Mouse (Mus musculus) MEL (cell line): ENCODE results near the gene Alox15. TPM values are rescaled to one million over a fixed set of nuclear protein-coding genes. Genes with fewer than 3 reads are reported as not detected.

Experiments used
- DNase-seq: peaks from one replicate; pipeline ENCODE4 v3.0.0; 2011; ENCODE audit warnings: low read depth, low spot score
- H3K27ac ChIP-seq: 2 replicates; pipeline ENCODE4 v1.5.1; 2012; ENCODE audit warnings: low read depth, mild to moderate bottlenecking, control low read depth, low read length, moderate library complexity; ENCODE audit not compliant: control insufficient read depth
- H3K27me3 ChIP-seq, 2 experiments: fragments of 150-350 bp in 1 of 2; sonication (generic) in 1 of 2; 2 replicates each; pipeline ENCODE4 v1.6.1; 2012; ENCODE audit warnings: low read length in 2 of 2, mild to moderate bottlenecking in 2 of 2, improper control_type of control experiment in 1 of 2, moderate library complexity in 1 of 2; ENCODE audit not compliant: insufficient read depth in 2 of 2, control insufficient read depth in 1 of 2
- H3K36me3 ChIP-seq, 2 experiments: 2 replicates each; pipeline ENCODE4 v1.6.1; 2012 to 2014; ENCODE audit warnings: low read length in 2 of 2, improper control_type of control experiment in 1 of 2, inconsistent platforms in 1 of 2, mild to moderate bottlenecking in 1 of 2; ENCODE audit not compliant: insufficient read depth in 2 of 2, control insufficient read depth in 1 of 2
- H3K4me1 ChIP-seq, 2 experiments: fragments of 150-350 bp in 1 of 2; sonication (generic) in 1 of 2; 2 replicates each; pipeline ENCODE4 v1.6.1; 2012; ENCODE audit warnings: low read length in 2 of 2, improper control_type of control experiment in 1 of 2, mild to moderate bottlenecking in 1 of 2; ENCODE audit not compliant: insufficient read depth in 2 of 2, control insufficient read depth in 1 of 2
- H3K4me3 ChIP-seq, 2 experiments: fragments of 150-350 bp in 1 of 2; sonication (generic) in 1 of 2; 2 replicates each; pipeline ENCODE4 v1.5.1; 2012; ENCODE audit warnings: low read depth in 2 of 2, low read length in 2 of 2, mild to moderate bottlenecking in 2 of 2, moderate library complexity in 2 of 2, control low read depth in 1 of 2, improper control_type of control experiment in 1 of 2; ENCODE audit not compliant: control insufficient read depth in 1 of 2, insufficient read depth in 1 of 2
- H3K79me2 ChIP-seq: 2 replicates; pipeline ENCODE4 v1.6.1; 2012; ENCODE audit warnings: mild to moderate bottlenecking, low read length, moderate library complexity; ENCODE audit not compliant: control insufficient read depth, poor library complexity, insufficient read depth
- H3K9ac ChIP-seq: 2 replicates; pipeline ENCODE4 v1.6.1; 2012; ENCODE audit warnings: low read depth, mild to moderate bottlenecking, control low read depth, low read length, moderate library complexity; ENCODE audit not compliant: control insufficient read depth, poor library complexity, severe bottlenecking
- H3K9me3 ChIP-seq: fragments of 150-350 bp; sonication (generic); replicated peaks from 2 replicates; pipeline ENCODE4 v1.6.1; 2012; ENCODE audit warnings: mild to moderate bottlenecking, low read length, improper control_type of control experiment, moderate library complexity; ENCODE audit not compliant: insufficient read depth
- CHD1 ChIP-seq: IDR thresholded peaks from 2 replicates; pipeline ENCODE4 v1.6.1; 2012; ENCODE audit warnings: low read depth, mild to moderate bottlenecking, inconsistent platforms, low read length, improper control_type of control experiment
- CTCF ChIP-seq, 3 experiments: IDR thresholded peaks in 2 of 3; conservative IDR thresholded peaks in 1 of 3; 2 replicates each; pipeline ENCODE4 v1.5.1; 2011 to 2012; ENCODE audit warnings: low read length in 3 of 3, low read depth in 2 of 3, mild to moderate bottlenecking in 2 of 3, improper control_type of control experiment in 1 of 3, inconsistent platforms in 1 of 3, mixed read lengths in 1 of 3, moderate library complexity in 1 of 3; ENCODE audit not compliant: control insufficient read depth in 1 of 3, insufficient read depth in 1 of 3, poor library complexity in 1 of 3, severe bottlenecking in 1 of 3
- ELF1 ChIP-seq: IDR thresholded peaks from 2 replicates; pipeline ENCODE4 v1.6.1; 2014; ENCODE audit warnings: low read depth, mild to moderate bottlenecking, inconsistent platforms, low read length, improper control_type of control experiment, moderate library complexity
- EP300 ChIP-seq, 2 experiments: IDR thresholded peaks; 2 replicates each; pipeline ENCODE4 v1.6.1; 2011; ENCODE audit warnings: improper control_type of control experiment in 2 of 2, low read length in 2 of 2, low read depth in 1 of 2, mild to moderate bottlenecking in 1 of 2
- ETS1 ChIP-seq: IDR thresholded peaks from 2 replicates; pipeline ENCODE4 v1.6.1; 2012; ENCODE audit warnings: low read depth, mild to moderate bottlenecking, inconsistent platforms, low read length, improper control_type of control experiment, moderate library complexity
- GATA1 ChIP-seq: IDR thresholded peaks from 2 replicates; pipeline ENCODE4 v1.6.1; 2011; ENCODE audit warnings: low read depth, low read length, improper control_type of control experiment
- HCFC1 ChIP-seq: IDR thresholded peaks from 2 replicates; pipeline ENCODE4 v1.6.1; 2012; ENCODE audit warnings: low read depth, mild to moderate bottlenecking, inconsistent platforms, low read length, improper control_type of control experiment, moderate library complexity
- JUND ChIP-seq: IDR thresholded peaks from 2 replicates; pipeline ENCODE4 v1.6.1; 2011; ENCODE audit warnings: low read depth, mild to moderate bottlenecking, improper control_type of control experiment, low read length
- KAT2A ChIP-seq: conservative IDR thresholded peaks from 2 replicates; pipeline ENCODE4 v1.6.1; 2012; ENCODE audit warnings: low read depth, low read length, improper control_type of control experiment, inconsistent platforms
- MAFK ChIP-seq: IDR thresholded peaks from 2 replicates; pipeline ENCODE4 v1.6.1; 2011; ENCODE audit warnings: low read depth, mild to moderate bottlenecking, low read length, improper control_type of control experiment, borderline replicate concordance
- MAX ChIP-seq: IDR thresholded peaks from 2 replicates; pipeline ENCODE4 v1.6.1; 2011; ENCODE audit warnings: low read length, improper control_type of control experiment
- MAZ ChIP-seq: IDR thresholded peaks from 2 replicates; pipeline ENCODE4 v1.6.1; 2012; ENCODE audit warnings: low read depth, mild to moderate bottlenecking, inconsistent platforms, low read length, improper control_type of control experiment
- MEF2A ChIP-seq: IDR thresholded peaks from 2 replicates; pipeline ENCODE4 v1.6.1; 2014; ENCODE audit warnings: low read depth, mild to moderate bottlenecking, inconsistent platforms, low read length, improper control_type of control experiment; ENCODE audit not compliant: poor library complexity, insufficient replicate concordance, severe bottlenecking; ENCODE audit errors: extremely low read depth
- MXI1 ChIP-seq: IDR thresholded peaks from 2 replicates; pipeline ENCODE4 v1.6.1; 2011; ENCODE audit warnings: mild to moderate bottlenecking, low read depth, low read length, improper control_type of control experiment
- NRF1 ChIP-seq: IDR thresholded peaks from 2 replicates; pipeline ENCODE4 v1.6.1; 2014; ENCODE audit warnings: low read depth, mild to moderate bottlenecking, inconsistent platforms, low read length, improper control_type of control experiment, moderate library complexity; ENCODE audit not compliant: poor library complexity, insufficient read depth, severe bottlenecking
- POLR2A ChIP-seq, 2 experiments: IDR thresholded peaks; 2 replicates each; pipeline ENCODE4 v1.6.1; 2011 to 2012; ENCODE audit warnings: low read length in 2 of 2, mild to moderate bottlenecking in 2 of 2, control low read depth in 1 of 2, improper control_type of control experiment in 1 of 2, low read depth in 1 of 2, moderate library complexity in 1 of 2; ENCODE audit not compliant: control insufficient read depth in 1 of 2, insufficient read depth in 1 of 2, poor library complexity in 1 of 2
- POLR2AphosphoS2 ChIP-seq: IDR thresholded peaks from 2 replicates; pipeline ENCODE4 v1.6.1; 2011; ENCODE audit warnings: low read length, improper control_type of control experiment
- POLR2AphosphoS5 ChIP-seq: IDR thresholded peaks from 2 replicates; pipeline ENCODE4 v1.6.1; 2012; ENCODE audit warnings: low read depth, borderline replicate concordance, mild to moderate bottlenecking, inconsistent platforms, low read length, moderate library complexity, mixed read lengths
- RAD21 ChIP-seq: IDR thresholded peaks from 2 replicates; pipeline ENCODE4 v1.6.1; 2011; ENCODE audit warnings: mild to moderate bottlenecking, low read depth, low read length, improper control_type of control experiment
- SMC3 ChIP-seq: IDR thresholded peaks from 2 replicates; pipeline ENCODE4 v1.6.1; 2011; ENCODE audit warnings: low read depth, low read length, improper control_type of control experiment
- USF1 ChIP-seq: IDR thresholded peaks from 2 replicates; pipeline ENCODE4 v1.6.1; 2014; ENCODE audit warnings: low read depth, mild to moderate bottlenecking, inconsistent platforms, low read length, improper control_type of control experiment, moderate library complexity
- ZC3H11A ChIP-seq: IDR thresholded peaks from 2 replicates; pipeline ENCODE4 v1.6.1; 2012; ENCODE audit warnings: low read depth, mild to moderate bottlenecking, inconsistent platforms, low read length, improper control_type of control experiment
- ZKSCAN1 ChIP-seq: IDR thresholded peaks from 2 replicates; pipeline ENCODE4 v1.6.1; 2012; ENCODE audit warnings: low read depth, mild to moderate bottlenecking, inconsistent platforms, low read length, improper control_type of control experiment, moderate library complexity
- ZMIZ1 ChIP-seq: IDR thresholded peaks from 2 replicates; pipeline ENCODE4 v1.6.1; 2012; ENCODE audit warnings: low read depth, mild to moderate bottlenecking, inconsistent platforms, low read length, improper control_type of control experiment, moderate library complexity
- ZNF384 ChIP-seq: IDR thresholded peaks from 2 replicates; pipeline ENCODE4 v1.6.1; 2012; ENCODE audit warnings: low read depth, mild to moderate bottlenecking, inconsistent platforms, low read length, improper control_type of control experiment
- polyA plus RNA-seq, 2 experiments: library from polyadenylated mRNA; stranded (reverse) in 1 of 2; unstranded in 1 of 2; fragments of >175 nt in 1 of 2; fragments of >200 nt in 1 of 2; gene quantifications; 2 replicates each; pipeline versions ENCODE4 v1.2.1 to v1.2.4; 2012; ENCODE audit warnings: low replicate concordance in 2 of 2, low read depth in 1 of 2; ENCODE audit not compliant: insufficient read length in 2 of 2, insufficient read depth in 1 of 2, missing spikeins in 1 of 2
- total RNA-seq: library from RNA; depleted of rRNA; stranded (reverse); fragments of 300-350 nt; gene quantifications from 2 replicates; pipeline ENCODE4 v1.2.3, GENCODE M21; 2012

The Alox15 gene
- total and polyA plus RNA-seq, 3 experiments: not detected

DNA sequence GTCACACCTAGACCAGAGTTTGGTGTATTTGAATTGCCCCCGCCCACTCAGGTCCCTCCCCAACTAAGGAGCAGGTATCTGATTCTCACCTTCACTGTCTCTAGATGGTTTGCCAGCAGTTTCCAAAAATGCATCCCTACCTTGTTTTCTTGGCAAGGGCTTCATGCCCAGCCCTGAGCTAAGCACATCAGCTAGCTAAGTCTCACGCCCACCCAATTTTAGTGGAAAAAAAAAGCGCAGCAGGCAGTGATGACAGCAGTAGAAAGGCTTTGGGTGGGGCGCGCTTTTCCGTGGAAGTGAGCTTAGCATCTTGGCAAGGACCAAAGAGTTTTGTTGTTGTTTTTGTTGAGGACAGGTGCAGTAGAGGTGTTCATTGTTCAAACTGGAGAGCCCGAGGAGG, 29.3 kb downstream of the Alox15 start, which contains the start of gene Alox12e (continued):
- TF ChIP-seq MEF2A: no peak

DNA sequence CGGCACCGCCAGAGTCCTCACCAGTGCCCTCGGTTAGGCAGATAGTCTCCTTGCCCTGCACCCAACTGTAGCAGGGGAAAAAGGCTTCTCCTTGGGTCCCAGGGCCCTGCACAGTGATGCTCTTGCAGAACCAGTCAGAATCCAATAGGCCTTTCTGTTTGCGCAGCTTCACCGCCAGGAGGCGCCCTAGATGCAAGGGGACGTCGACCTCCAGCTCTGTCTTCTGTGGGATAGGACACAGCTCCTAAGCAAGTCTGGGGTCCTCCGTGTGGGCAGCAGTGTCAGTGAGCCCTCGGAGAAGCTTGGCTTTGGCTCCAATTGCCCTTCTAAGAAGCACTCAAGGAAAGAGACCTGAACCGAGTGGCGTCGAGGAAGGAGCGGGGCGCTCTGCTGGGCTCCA, 30.2 kb downstream of the Alox15 start:
- H3K4me1 ChIP-seq: no peaks in the 10 kb centered on the region
- H3K27ac ChIP-seq: no peak overlapping the region
- H3K27me3 ChIP-seq: peaks cover 17 to 20% of the 10 kb centered on the region in 2 experiments
- DNase-seq: peak; percentile 72
- no peak overlapping the region for H3K9ac ChIP-seq
- no peak overlapping the region for H3K4me3 ChIP-seq
- no peaks in the 10 kb centered on the region for H3K79me2 ChIP-seq
- TF ChIP-seq NRF1 (0 out of 2 replicates have a peak, but pooled peaks have one; percentile 6), MXI1 (no peak), SMC3 (peak; percentile 90), ZC3H11A (peak; percentile 57), CTCF (IDR thresholded peaks at IDR 0.05 in 2 of 3, conservative IDR thresholded peaks at IDR 0.05 in 1 of 3; ENCODE audit: control insufficient read depth in 1 of 3, insufficient read depth in 1 of 3, low read depth in 2 of 3, low read length in 3 of 3, poor library complexity in 1 of 3, severe bottlenecking in 1 of 3) (peak; percentile 95 to 96 (median 96)), USF1 (no peak), RAD21 (peak; percentile 59)
- H3K36me3 ChIP-seq: no peaks in the 10 kb centered on the region
- no peaks in the 10 kb centered on the region for H3K9me3 ChIP-seq

DNA sequence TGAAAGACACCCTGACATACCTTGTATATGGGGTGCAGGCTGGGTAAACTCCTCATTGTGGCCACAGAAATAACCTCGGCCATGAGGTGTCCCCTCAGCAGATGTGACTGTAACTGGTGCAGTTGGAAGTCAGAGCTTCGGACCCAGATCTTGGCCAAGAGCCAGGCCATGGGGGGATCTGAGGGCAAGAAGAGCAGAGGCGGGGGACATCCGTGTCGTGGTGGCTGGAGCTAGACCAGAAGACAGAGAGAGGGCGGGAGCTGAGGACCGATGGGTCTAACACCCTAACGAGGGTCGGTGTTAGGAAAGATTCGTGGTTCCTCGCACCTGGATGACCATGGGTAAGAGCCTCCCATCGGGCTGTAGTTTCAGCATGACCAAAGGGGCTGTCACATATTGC, 32.2 kb downstream of the Alox15 start:
- no peak for TF ChIP-seq POLR2AphosphoS2

DNA sequence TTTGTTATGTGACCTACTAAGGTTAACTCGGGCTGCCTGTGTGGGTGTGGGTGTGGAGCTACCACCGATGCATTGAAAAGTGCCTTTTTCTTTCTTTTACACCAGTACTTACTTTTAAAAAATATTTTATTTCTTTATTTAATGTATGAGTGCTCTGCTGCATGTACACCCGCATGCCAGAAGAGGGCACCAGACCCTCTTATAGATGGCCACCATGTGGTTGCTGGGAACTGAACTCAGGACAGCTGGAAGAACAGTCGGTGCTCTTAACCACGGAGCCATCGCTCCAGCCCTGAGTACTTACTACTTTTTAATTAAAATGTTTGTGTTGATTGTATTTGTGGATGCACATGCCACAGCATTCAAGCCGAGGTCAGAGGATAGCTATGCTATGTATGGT, 38.0 kb downstream of the Alox15 start:
- H3K79me2 ChIP-seq: no peaks in the 10 kb centered on the region
- H3K4me1 ChIP-seq: peaks cover 0 to 5% of the 10 kb centered on the region in 2 experiments
- peaks cover 9 to 10% of the 10 kb centered on the region in 2 experiments for H3K27me3 ChIP-seq
- no peak overlapping the region for H3K27ac ChIP-seq
- H3K9ac ChIP-seq: no peak overlapping the region
- H3K9me3 ChIP-seq: no peaks in the 10 kb centered on the region
- H3K4me3 ChIP-seq: no peak overlapping the region
- DNase-seq: peak; percentile 80
- H3K36me3 ChIP-seq: no peaks in the 10 kb centered on the region
- TF ChIP-seq CHD1 (no peak), GATA1 (no peak), ETS1 (no peak), POLR2AphosphoS5 (no peak), ZMIZ1 (no peak), ZNF384 (no peak), CTCF (IDR thresholded peaks at IDR 0.05 in 2 of 3, conservative IDR thresholded peaks at IDR 0.05 in 1 of 3; ENCODE audit: control insufficient read depth in 1 of 3, insufficient read depth in 1 of 3, low read depth in 2 of 3, low read length in 3 of 3, poor library complexity in 1 of 3, severe bottlenecking in 1 of 3) (peak; percentile 69 to 81 (median 79)), MAX (peak; percentile 67), MEF2A (no peak), POLR2A (IDR thresholded peaks at IDR 0.05; ENCODE audit: control insufficient read depth in 1 of 2, insufficient read depth in 1 of 2, low read depth in 1 of 2, low read length in 2 of 2, poor library complexity in 1 of 2) (no peak), JUND (no peak), EP300 (IDR thresholded peaks at IDR 0.05; ENCODE audit: low read depth in 1 of 2, low read length in 2 of 2) (no peak), ZKSCAN1 (no peak), MAFK (no peak), KAT2A (no peak), MAZ (no peak), HCFC1 (peak; percentile 39; the same call in 1 of the 2 replicates), ELF1 (no peak)

More for the DNA sequence above, 32.2 kb downstream of the Alox15 start:
- no peak for DNase-seq
- H3K4me1 ChIP-seq: no peaks in the 10 kb centered on the region; a peak in 2 of 4 replicates
- H3K36me3 ChIP-seq: no peaks in the 10 kb centered on the region
- no peak overlapping the region for H3K9ac ChIP-seq
- H3K4me3 ChIP-seq: no peak overlapping the region
- no peaks in the 10 kb centered on the region for H3K9me3 ChIP-seq
- H3K27me3 ChIP-seq: peaks cover 17 to 20% of the 10 kb centered on the region in 2 experiments
- no peaks in the 10 kb centered on the region for H3K79me2 ChIP-seq
- no peak overlapping the region for H3K27ac ChIP-seq
